Mouse (Mus musculus) bone marrow macrophage, adult 2 months (primary cell): ENCODE data around the gene Pisd.

ENCODE experiments used
- CTCF ChIP-seq: IDR thresholded peaks from 2 replicates; pipeline ENCODE4 v1.5.1; 2012; ENCODE audit warnings: low read depth, mild to moderate bottlenecking, low read length, moderate library complexity
- POLR2A ChIP-seq: IDR thresholded peaks from 2 replicates; pipeline ENCODE4 v1.6.1; 2012; ENCODE audit warnings: mild to moderate bottlenecking, low read depth, low read length, borderline replicate concordance

- TF ChIP-seq CTCF, result no peak
- no peak for TF ChIP-seq POLR2A
Measured at GRCm38 (mm10) chr5:32711485-32711884, 74.0 kb downstream of the Pisd start.
